Mouse (Mus musculus) ES-E14 (cell line): ENCODE data around the gene Snap29.

Experiments used
- HCFC1 ChIP-seq: IDR thresholded peaks from 2 replicates; pipeline ENCODE4 v1.6.1; 2012; ENCODE audit warnings: low read length, inconsistent platforms, borderline replicate concordance; ENCODE audit not compliant: insufficient read depth
- MAFK ChIP-seq: IDR thresholded peaks from 2 replicates; pipeline ENCODE4 v1.6.1; 2014; ENCODE audit warnings: mild to moderate bottlenecking, low read depth, low read length, inconsistent platforms; ENCODE audit not compliant: insufficient read depth

DNA sequence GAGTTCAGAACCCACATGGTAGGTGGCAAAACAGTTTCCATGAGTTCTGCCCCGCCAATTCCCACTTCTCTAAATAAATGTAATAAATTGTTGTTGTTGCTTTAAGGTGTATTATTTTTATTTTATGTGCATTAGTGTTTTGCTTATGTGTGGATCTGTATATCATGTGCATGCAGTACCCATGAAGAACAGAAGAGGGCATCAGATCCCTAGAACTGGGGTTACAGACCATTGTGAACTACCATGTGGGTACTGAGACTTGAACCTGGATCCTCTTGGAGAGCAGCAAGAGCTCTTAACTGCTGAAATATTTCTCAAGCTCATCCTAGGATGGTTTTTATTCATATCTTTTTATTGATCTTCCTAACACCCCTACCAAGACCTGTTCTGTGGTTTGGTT, 2.9 kb upstream of the Snap29 start:
- TF ChIP-seq HCFC1 = no peak
- no peak for TF ChIP-seq MAFK
